Mouse (Mus musculus): ENCODE measurements around the gene Rgr. TPM values are rescaled to one million over a fixed set of nuclear protein-coding genes. Genes with fewer than 3 reads are reported as not detected.

The Rgr gene
- not detected for polyA plus RNA-seq (2017; shearing (Covaris generic))

GRCm38 (mm10) chr14:37048914-37049410 lies at the start of gene Rgr:
Gene Rgr (minus strand): TSS chr14:37048964.

DNA sequence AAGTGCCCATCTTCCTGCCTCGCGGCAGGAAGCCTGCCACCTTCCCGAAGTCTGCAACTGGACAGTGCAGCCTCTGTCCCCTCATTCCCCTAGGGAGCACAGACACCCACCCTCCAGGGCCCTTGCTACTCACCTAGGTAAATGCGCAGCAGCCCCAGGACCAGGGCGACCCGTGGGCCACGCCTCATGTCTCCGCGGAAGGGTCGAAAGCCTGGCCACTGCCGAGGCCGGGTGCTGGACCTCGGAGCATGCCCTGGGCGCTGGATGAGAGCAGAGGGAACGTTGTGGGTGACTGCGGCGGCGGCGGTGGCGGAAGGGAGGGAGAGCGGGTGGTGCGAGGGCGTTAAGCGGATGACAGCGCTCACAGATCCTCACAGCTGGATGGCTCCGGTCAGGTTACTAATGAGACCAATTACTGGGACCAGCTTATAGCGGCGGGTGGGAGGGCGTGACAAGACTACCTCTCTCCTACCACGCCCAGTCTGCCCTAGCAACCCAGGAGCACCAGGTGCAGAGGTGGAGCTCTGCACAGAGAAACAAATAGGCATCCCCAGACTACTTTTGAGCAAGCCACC lies 49.3 kb upstream of the Rgr start, which contains the start of gene Cdhr1:
Gene Cdhr1, minus strand, starts transcription at position 392 of the 575 bp plus-strand sequence.

GRCm38 (mm10) chr14:37067629-37068028 lies 18.9 kb upstream of the Rgr start, which contains the start of gene Lrit2:
Gene Lrit2 (plus strand): TSS chr14:37067929.

Other genes with a start within 250 kb of the Rgr start
- 38.3 TPM for gene Ccser2, start 80.2 kb downstream of the Rgr start, polyA plus RNA-seq (2017; shearing (Covaris generic))
- not detected for gene Lrit1, start 5.9 kb upstream of the Rgr start, polyA plus RNA-seq (2017; shearing (Covaris generic))
- gene Lrit2, start 19.0 kb upstream of the Rgr start, polyA plus RNA-seq (2017; shearing (Covaris generic)): not detected
- gene Cdhr1, start 49.4 kb upstream of the Rgr start, polyA plus RNA-seq (2017; shearing (Covaris generic)): not detected
- not detected for gene 2610528A11Rik, start 65.1 kb upstream of the Rgr start, polyA plus RNA-seq (2017; shearing (Covaris generic))
- 289 TPM for gene Ghitm, start 86.3 kb upstream of the Rgr start, polyA plus RNA-seq (2017; shearing (Covaris generic))